Mouse (Mus musculus): Measurements from ENCODE around the gene Agbl2. TPM values are rescaled to one million over a fixed set of nuclear protein-coding genes. Genes with fewer than 3 reads are reported as not detected.

Gene Agbl2
- polyA plus RNA-seq, 1 experiment from 2014 or later = 0.20 TPM

DNA sequence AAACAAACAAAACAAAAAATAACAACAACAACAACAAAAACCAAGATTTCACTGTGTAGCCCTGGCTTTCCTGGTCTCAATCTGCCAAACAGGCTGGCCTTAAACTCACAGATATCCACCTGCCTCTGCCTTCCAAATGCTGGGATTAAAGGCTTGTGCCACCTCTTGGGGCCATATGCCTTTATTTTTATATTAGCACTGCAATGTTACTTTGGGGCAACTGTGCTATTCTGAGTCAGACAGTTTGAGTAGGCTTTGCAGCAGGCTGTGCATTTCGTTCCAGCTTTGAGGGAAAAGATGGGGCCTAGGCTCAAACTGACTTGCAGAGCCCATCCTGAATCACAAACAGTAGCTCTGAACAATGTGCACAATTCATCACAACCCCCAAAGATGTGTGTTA lies 61.1 kb downstream of the Agbl2 start:
- Histone ChIP-seq H3K36me3 (ENCODE audit: control insufficient read depth, insufficient read depth) (no peaks in the 10 kb centered on the region), H3K9me3 (ENCODE audit: control insufficient read depth) (no peaks in the 10 kb centered on the region), H3K4me2 (replicated peaks; ENCODE audit: low read depth) (no peak overlapping the region), H3K27ac (ENCODE audit: low read depth, low read length) (no peak overlapping the region), H3K4me3 (ENCODE audit: low read depth, low read length) (no peak overlapping the region), H3K27me3 (replicated peaks; ENCODE audit: control insufficient read depth, insufficient read depth, low read length) (no peaks in the 10 kb centered on the region), H3K4me1 (replicated peaks; ENCODE audit: control insufficient read depth, insufficient read depth, low read length) (peaks cover 9% of the 10 kb centered on the region; the same call in 1 of the 2 replicates), H3K9ac (ENCODE audit: low read depth, low read length) (no peak overlapping the region)
- no peak for TF ChIP-seq CTCF (IDR thresholded peaks at IDR 0.05; ENCODE audit: low read depth)
- 84% methylated on average over 1 of the region's 1 CpGs for WGBS
- no peak for ATAC-seq

GRCm38 (mm10) chr2:90844262-90844661 lies 61.7 kb downstream of the Agbl2 start:
- peaks cover 9% of the 10 kb centered on the region; the same call in 1 of the 2 replicates for H3K4me1 ChIP-seq (replicated peaks; ENCODE audit: control insufficient read depth, insufficient read depth, low read length)
- no peaks in the 10 kb centered on the region for H3K36me3 ChIP-seq (ENCODE audit: control insufficient read depth, insufficient read depth)
- H3K27ac ChIP-seq (ENCODE audit: low read depth, low read length) = no peak overlapping the region
- 66% methylated on average over 5 of the region's 5 CpGs for WGBS
- no peaks in the 10 kb centered on the region for H3K9me3 ChIP-seq (ENCODE audit: control insufficient read depth)
- no peaks in the 10 kb centered on the region for H3K27me3 ChIP-seq (replicated peaks; ENCODE audit: control insufficient read depth, insufficient read depth, low read length)
- ATAC-seq = no peak
- H3K4me3 ChIP-seq (ENCODE audit: low read depth, low read length) = no peak overlapping the region
- H3K4me2 ChIP-seq (replicated peaks; ENCODE audit: low read depth) = no peak overlapping the region
- TF ChIP-seq CTCF (IDR thresholded peaks at IDR 0.05; ENCODE audit: low read depth) = no peak
- H3K9ac ChIP-seq (ENCODE audit: low read depth, low read length) = no peak overlapping the region

- Histone ChIP-seq H3K4me1 (replicated peaks; ENCODE audit: control insufficient read depth, insufficient read depth, low read length) (peaks cover 9% of the 10 kb centered on the region; the same call in 1 of the 2 replicates), H3K4me2 (replicated peaks; ENCODE audit: low read depth) (no peak overlapping the region), H3K9me3 (ENCODE audit: control insufficient read depth) (no peaks in the 10 kb centered on the region), H3K9ac (ENCODE audit: low read depth, low read length) (no peak overlapping the region), H3K27ac (ENCODE audit: low read depth, low read length) (no peak overlapping the region), H3K36me3 (ENCODE audit: control insufficient read depth, insufficient read depth) (0 out of 2 replicates have a peak, but pooled peaks cover under 1% of the 10 kb centered on the region), H3K27me3 (replicated peaks; ENCODE audit: control insufficient read depth, insufficient read depth, low read length) (no peaks in the 10 kb centered on the region), H3K4me3 (ENCODE audit: low read depth, low read length) (no peak overlapping the region)
- no peak for TF ChIP-seq CTCF (IDR thresholded peaks at IDR 0.05; ENCODE audit: low read depth)
- WGBS = 34% methylated on average over 5 of the region's 5 CpGs
- ATAC-seq = peak; percentile 37; the same call in 1 of the 2 replicates
Observed at GRCm38 (mm10) chr2:90845234-90845633, 62.7 kb downstream of the Agbl2 start.

DNA sequence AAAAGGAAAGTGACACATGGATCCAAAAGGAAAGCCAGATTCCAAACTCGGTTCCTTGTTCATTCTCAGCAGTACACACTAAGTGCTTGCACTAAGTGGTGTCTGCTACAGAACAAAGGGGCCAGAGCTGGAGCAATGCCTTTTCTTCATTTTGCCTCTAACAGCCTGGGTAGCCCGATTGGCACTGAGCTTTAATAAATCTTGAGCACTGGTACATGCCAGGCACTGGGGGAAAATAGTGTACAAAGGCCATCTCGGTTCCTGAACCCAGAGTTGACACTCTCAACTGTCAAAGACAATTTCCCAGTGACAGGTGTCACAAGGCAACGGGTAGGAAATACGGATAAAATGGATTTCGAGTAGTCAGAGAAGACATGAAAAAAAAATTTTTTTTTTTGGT lies 63.6 kb downstream of the Agbl2 start:
- H3K27ac ChIP-seq (ENCODE audit: low read depth, low read length) = peak overlapping the region; percentile 57

GRCm38 (mm10) chr2:90846597-90846954 lies 64.0 kb downstream of the Agbl2 start:
- ATAC-seq = peak; percentile 26
- WGBS = 0% methylated on average over 8 of the region's 8 CpGs
- peak; percentile 22; the same call in 1 of the 2 replicates for TF ChIP-seq CTCF (IDR thresholded peaks at IDR 0.05; ENCODE audit: low read depth)
- Histone ChIP-seq H3K27me3 (replicated peaks; ENCODE audit: control insufficient read depth, insufficient read depth, low read length) (no peaks in the 10 kb centered on the region), H3K9ac (ENCODE audit: low read depth, low read length) (peak overlapping the region; percentile 84), H3K9me3 (ENCODE audit: control insufficient read depth) (no peaks in the 10 kb centered on the region), H3K4me3 (ENCODE audit: low read depth, low read length) (peak overlapping the region; percentile 82), H3K27ac (ENCODE audit: low read depth, low read length) (peak overlapping the region; percentile 57), H3K4me1 (replicated peaks; ENCODE audit: control insufficient read depth, insufficient read depth, low read length) (peaks cover 9% of the 10 kb centered on the region; the same call in 1 of the 2 replicates), H3K4me2 (replicated peaks; ENCODE audit: low read depth) (peak overlapping the region; percentile 76), H3K36me3 (ENCODE audit: control insufficient read depth, insufficient read depth) (peaks cover 13% of the 10 kb centered on the region)

More for the DNA sequence above, 63.6 kb downstream of the Agbl2 start:
- ATAC-seq = no peak
- Histone ChIP-seq H3K27me3 (replicated peaks; ENCODE audit: control insufficient read depth, insufficient read depth, low read length) (no peaks in the 10 kb centered on the region), H3K4me3 (ENCODE audit: low read depth, low read length) (peak overlapping the region; percentile 82; the same call in 1 of the 2 replicates), H3K9me3 (ENCODE audit: control insufficient read depth) (no peaks in the 10 kb centered on the region), H3K4me2 (replicated peaks; ENCODE audit: low read depth) (peak overlapping the region; percentile 76), H3K9ac (ENCODE audit: low read depth, low read length) (peak overlapping the region; percentile 84; the same call in 1 of the 2 replicates), H3K4me1 (replicated peaks; ENCODE audit: control insufficient read depth, insufficient read depth, low read length) (peaks cover 9% of the 10 kb centered on the region; the same call in 1 of the 2 replicates), H3K36me3 (ENCODE audit: control insufficient read depth, insufficient read depth) (peaks cover 9% of the 10 kb centered on the region)
- TF ChIP-seq CTCF (IDR thresholded peaks at IDR 0.05; ENCODE audit: low read depth) = no peak
- 32% methylated on average over 6 of the region's 6 CpGs for WGBS

DNA sequence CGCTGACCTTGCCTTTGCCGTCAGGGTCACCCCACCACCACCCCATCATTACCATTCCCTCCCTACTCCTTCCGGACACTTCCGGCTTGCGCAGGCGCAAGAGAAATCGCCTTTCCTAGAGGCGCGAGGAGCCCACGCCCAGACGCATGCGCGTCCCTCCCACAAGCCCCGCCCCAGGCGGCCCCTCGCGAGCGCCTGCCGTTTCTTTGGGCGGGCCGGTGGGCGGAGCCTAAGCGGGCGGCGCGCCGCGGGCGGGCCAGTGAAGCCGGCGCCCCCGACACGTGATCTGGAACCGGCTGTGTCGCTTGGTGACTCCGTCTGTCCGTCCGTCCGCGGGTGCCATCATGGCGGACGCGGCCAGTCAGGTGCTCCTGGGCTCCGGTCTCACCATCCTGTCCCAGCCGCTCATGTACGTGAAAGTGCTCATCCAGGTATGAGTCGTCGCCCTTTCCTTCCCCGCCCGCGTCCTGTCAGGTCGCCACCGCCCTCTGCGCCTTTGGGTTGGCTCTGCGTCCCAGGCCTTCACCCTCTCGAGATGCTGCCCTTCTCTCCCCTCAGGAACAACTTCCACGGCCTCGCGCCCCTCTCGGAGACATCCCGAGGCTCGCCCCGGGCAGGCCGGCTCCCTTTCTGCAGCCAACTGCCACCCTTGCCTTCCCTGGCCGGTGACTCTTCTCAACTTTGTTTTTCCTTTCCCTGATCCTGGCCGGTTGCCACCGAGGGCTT lies 64.6 kb downstream of the Agbl2 start, which contains the start of gene Mtch2:
Gene Mtch2, plus strand, starts transcription at position 201 of the 726 bp plus-strand sequence.
- under 1% methylated on average over 64 of the region's 67 CpGs for WGBS
- peak; percentile 92 for ATAC-seq
- Histone ChIP-seq H3K4me3 (ENCODE audit: low read depth, low read length) (peak within 1 kb of the TSS; percentile 82), H3K9ac (ENCODE audit: low read depth, low read length) (peak within 1 kb of the TSS; percentile 84), H3K27me3 (replicated peaks; ENCODE audit: control insufficient read depth, insufficient read depth, low read length) (no peaks in the 10 kb centered on the region), H3K9me3 (ENCODE audit: control insufficient read depth) (no peaks in the 10 kb centered on the region), H3K4me1 (replicated peaks; ENCODE audit: control insufficient read depth, insufficient read depth, low read length) (peaks cover 9% of the 10 kb centered on the region; the same call in 1 of the 2 replicates), H3K36me3 (ENCODE audit: control insufficient read depth, insufficient read depth) (peaks cover 19% of the 10 kb centered on the region), H3K27ac (ENCODE audit: low read depth, low read length) (peak within 1 kb of the TSS; percentile 90), H3K4me2 (replicated peaks; ENCODE audit: low read depth) (peak within 1 kb of the TSS; percentile 76)
- TF ChIP-seq CTCF (IDR thresholded peaks at IDR 0.05; ENCODE audit: low read depth) = no peak
